ENCODE assay signal across 26 mouse cellular contexts in genomic region chr6:54067380-54067779, GRCm38 (mm10). TPM values are rescaled to one million over a fixed set of nuclear protein-coding genes. Genes with fewer than 3 reads are reported as not detected.
DNase-seq lines count a peak whose midpoint lies in the region; ATAC-seq and TF ChIP-seq lines count a peak whose summit lies in the region.
"Had no signal": no experiment of that assay in that cellular context is flagged by ENCODE, and none has a peak within 500 bp of the region (broad histone marks: within the 10 kb centered on the region; RNA-seq: fewer than 3 reads in every experiment).

No protein-coding gene starts in this region.

- WGBS in cerebellum, adult 2 months: 23% methylated on average over 5 of the region's 5 CpGs

- DNase-seq in cerebellum, adult 2 months: no peak
- DNase-seq in cerebellum, adult 9-11 months: no peak
- no peak for DNase-seq in frontal cortex, postnatal 36 days (ENCODE audit: low spot score in 2 of 2)
- peak; percentile 71 for DNase-seq in brain, adult 2 months (ENCODE audit: low read depth, low spot score)
- no peak for DNase-seq in kidney, postnatal 4 days
- DNase-seq: adrenal gland, adult 8-10 months; adrenal gland, postnatal 14 days; adrenal gland, postnatal 36 days; B cell, adult 2 months; cerebellum, adult 11 months; cerebellum, adult 18-20 months; cerebellum, adult 9-10 months; cerebellum, postnatal 14 days; embryo, embryonic 11 days had no signal

- no peaks in the 10 kb centered on the region for H3K27me3 ChIP-seq in cerebellum, adult 2 months (ENCODE audit: control insufficient read depth, insufficient read depth, low read length)
- H3K27me3 ChIP-seq: CH12.LX; embryonic facial prominence, embryonic 13.5 days; embryonic facial prominence, embryonic 15.5 days; forebrain, embryonic 12.5 days; Patski had no signal

- H3K27ac ChIP-seq in cerebellum, adult 2 months (ENCODE audit: insufficient read depth, low read length): peak overlapping the region; percentile 71
- H3K27ac ChIP-seq: embryonic facial prominence, embryonic 13.5 days; embryonic facial prominence, embryonic 15.5 days; forebrain, embryonic 10.5 days; forebrain, embryonic 12.5 days had no signal

- ATAC-seq in frontal cortex, adult (ENCODE audit: low TSS enrichment): peak; percentile 69
- ATAC-seq: activated CD4-positive, CD25-positive, alpha-beta regulatory T cell, adult 4 months; CD4-positive, CD25-positive, alpha-beta regulatory T cell, adult 4 months; forebrain, embryonic 14.5 days; Patski had no signal

- no peak overlapping the region for H3K4me3 ChIP-seq in cerebellum, adult 2 months (replicated peaks; ENCODE audit: insufficient read depth, low read depth, low read length)
- H3K4me3 ChIP-seq: embryonic facial prominence, embryonic 13.5 days; embryonic facial prominence, embryonic 15.5 days; erythroblast, embryonic 14.5 days; forebrain, embryonic 10.5 days; forebrain, embryonic 12.5 days had no signal

- no peak for TF ChIP-seq POLR2A in cerebellum, adult 2 months (IDR thresholded peaks at IDR 0.05; ENCODE audit: borderline replicate concordance, insufficient read depth, low read length)

- H3K4me1 ChIP-seq in cerebellum, adult 2 months (ENCODE audit: control insufficient read depth, insufficient read depth, low read length): peaks cover 34% of the 10 kb centered on the region

- no peak for TF ChIP-seq CTCF in cerebellum, adult 2 months (IDR thresholded peaks at IDR 0.05; ENCODE audit: borderline replicate concordance, insufficient read depth, low read depth, low read length)

RNA-seq across cellular contexts. Expression of gene Chn2, which starts 28.0 kb away (rescaled TPM):
- polyA plus RNA-seq in cerebellum, adult 2 months (2012; rRNA removed): 574 and 684 TPM in 2 replicates
- polyA plus RNA-seq: erythroblast, embryonic 14.5 days; G1E had no signal
